ENCODE assay signal across 8 mouse cellular contexts in the genomic region with DNA sequence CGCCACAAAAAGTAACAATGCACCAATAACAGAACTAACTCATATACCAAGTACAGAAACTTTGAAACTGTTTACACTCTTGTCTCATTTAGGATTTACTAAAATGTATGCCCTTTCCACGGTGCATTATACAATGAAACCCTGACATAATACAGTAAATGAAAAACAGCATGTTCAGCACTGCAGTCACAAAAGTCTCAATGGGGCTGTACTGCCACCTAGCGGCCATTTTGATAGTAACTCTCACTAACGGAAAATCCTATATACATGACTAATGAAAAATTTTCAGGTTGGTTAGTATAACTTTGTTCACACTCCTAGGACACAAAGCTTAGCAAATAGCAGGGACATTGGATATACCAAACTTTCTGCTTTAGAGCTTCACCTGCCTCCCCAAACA. TPM values are rescaled to one million over a fixed set of nuclear protein-coding genes. Genes with fewer than 3 reads are reported as not detected.
A peak's percentile ranks its signal among the peaks of the same experiment; 100 is the strongest.
DNase-seq lines count a peak whose midpoint lies in the region; ATAC-seq and TF ChIP-seq lines count a peak whose summit lies in the region.

No protein-coding gene starts in this region.

- no peak for ATAC-seq in heart, embryonic 12.5 days (ENCODE audit: insufficient number of reproducible peaks, low FRiP score)

- peak; percentile 71 for DNase-seq in heart, adult 8-10 months (ENCODE audit: low spot score)
- peak; percentile 65 for DNase-seq in Muller cell, postnatal 12 days (ENCODE audit: inconsistent ontology term)
- DNase-seq in cerebellum, postnatal 10 days: peak; percentile 88 to 92
- peak; percentile 64 to 73 for DNase-seq in frontal cortex, postnatal 25 days (ENCODE audit: low spot score in 2 of 2)
- peak; percentile 67 to 82 for DNase-seq in layer of hippocampus, adult 2 months (ENCODE audit: low spot score in 2 of 2)
- DNase-seq in lung, postnatal 14 days: peak; percentile 85
- peak; percentile 45 to 50 for DNase-seq in right cerebral cortex, postnatal 36 days (ENCODE audit: low spot score in 2 of 2)

- H3K4me2 ChIP-seq in heart, embryonic 12.5 days: no peak overlapping the region

- TF ChIP-seq CTCF in layer of hippocampus, adult 2 months (conservative IDR thresholded peaks at IDR 0.05): peak; percentile 95

- H3K27ac ChIP-seq in heart, embryonic 12.5 days (ENCODE audit: poor library complexity, severe bottlenecking): no peak overlapping the region
- 0 out of 2 replicates have a peak overlapping the region, but pooled peaks have one; percentile 1 for H3K27ac ChIP-seq in layer of hippocampus, adult 2 months

- H3K4me1 ChIP-seq in heart, embryonic 12.5 days (replicated peaks): no peaks in the 10 kb centered on the region

- H3K4me3 ChIP-seq in heart, embryonic 12.5 days: no peak overlapping the region
- H3K4me3 ChIP-seq in layer of hippocampus, adult 2 months: no peak overlapping the region

- 28% methylated on average over 4 of the region's 4 CpGs for WGBS in heart, embryonic 12.5 days

- H3K27me3 ChIP-seq in heart, embryonic 12.5 days (replicated peaks): no peaks in the 10 kb centered on the region; the same call in 1 of the 2 replicates

- H3K9ac ChIP-seq in heart, embryonic 12.5 days: no peak overlapping the region

- no peaks in the 10 kb centered on the region for H3K9me3 ChIP-seq in heart, embryonic 12.5 days (replicated peaks)

- no peaks in the 10 kb centered on the region for H3K36me3 ChIP-seq in heart, embryonic 12.5 days

RNA-seq across cellular contexts. Expression of a gene that starts 4.5 kb away (rescaled TPM):
- total RNA-seq in heart, adult 8-10 months (2022): 1 to 10 TPM; 6.9 to 8.5 (median 7.4) TPM
- 15.7 and 17.2 TPM in 2 replicates for polyA plus RNA-seq in heart, embryonic 12.5 days (2016; fragmentation: Nextera tagmentation; extraction: Ambion mirVana)
- 10 to 100 TPM; 11.8 to 13.4 TPM for total RNA-seq in layer of hippocampus, adult 2 months (2021)

RNA-seq across cellular contexts. Expression of a gene that starts 7.8 kb away (rescaled TPM):
- under 1 TPM; 0.13 to 0.98 (median 0.63) TPM for total RNA-seq in heart, adult 8-10 months (2022)
- polyA plus RNA-seq in heart, embryonic 12.5 days (2016; fragmentation: Nextera tagmentation; extraction: Ambion mirVana): 1.1 and 2.3 TPM in 2 replicates
- total RNA-seq in layer of hippocampus, adult 2 months (2021): 10 to 100 TPM in 1 of 2 experiments, 1 to 10 TPM in 1; 9.2 to 12.3 TPM

Comparison
In these comparisons a context has a peak if more than half of its experiments do, and no peak if none do; other contexts are left out.
1. RNA of a gene that starts 7.8 kb away (total RNA-seq): 9.2 to 12.3 TPM in layer of hippocampus, adult 2 months; 0.13 to 0.98 TPM in heart, adult 8-10 months; every median in the first group is over 4 times any median in the second.
2. Peak in every context shown above with its lines, with median percentiles within 50 percentile points of each other: DNase-seq.